Mouse (Mus musculus) lung, postnatal 4 days (tissue): Measurements from ENCODE around the gene Foxa3.

Source experiments
- DNase-seq, 2 experiments: peaks; one replicate each; pipeline ENCODE4 v3.0.0; 2021

The Foxa3 gene

GRCm38 (mm10) chr7:19024581-19025255 lies 1.4 kb upstream of the Foxa3 start:
- DNase-seq, result peak in 1 of 2 experiments; percentile 49

GRCm38 (mm10) chr7:19024096-19024506 lies 763 bp upstream of the Foxa3 start, which contains the start of gene Sympk:
Gene Sympk, plus strand, starts transcription at chr7:19024377.
- DNase-seq, result peak; percentile 97 to 98

- DNase-seq, result no peak
These were observed 964 bp downstream of the Foxa3 start for GRCm38 (mm10) chr7:19022189-19022958.

GRCm38 (mm10) chr7:19021048-19021447 lies 2.3 kb downstream of the Foxa3 start:
- no peak for DNase-seq

GRCm38 (mm10) chr7:19017909-19018308 lies 5.4 kb downstream of the Foxa3 start:
- peak in 1 of 2 experiments; percentile 3 for DNase-seq

- no peak for DNase-seq
These were observed 7.3 kb downstream of the Foxa3 start for GRCm38 (mm10) chr7:19016042-19016441.

GRCm38 (mm10) chr7:19014452-19014851 lies 8.9 kb downstream of the Foxa3 start:
- DNase-seq, result no peak

GRCm38 (mm10) chr7:19012882-19013281 lies 10.5 kb downstream of the Foxa3 start:
- no peak for DNase-seq

GRCm38 (mm10) chr7:19012025-19012621 lies 11.2 kb downstream of the Foxa3 start:
- DNase-seq, result peak; percentile 61 to 76

- DNase-seq, result no peak
These were observed 12.8 kb downstream of the Foxa3 start for GRCm38 (mm10) chr7:19010581-19010980.

- no peak for DNase-seq
These were observed 16.0 kb downstream of the Foxa3 start for GRCm38 (mm10) chr7:19007026-19007977.

- DNase-seq, result peak; percentile 87 to 91
These were observed 16.9 kb downstream of the Foxa3 start for GRCm38 (mm10) chr7:19006476-19006875.

- no peak for DNase-seq
These were observed 17.8 kb downstream of the Foxa3 start for GRCm38 (mm10) chr7:19005417-19006121.

GRCm38 (mm10) chr7:19004631-19005079 lies 18.7 kb downstream of the Foxa3 start:
- peak in 1 of 2 experiments; percentile 50 for DNase-seq

- peak; percentile 95 for DNase-seq
These were observed 19.3 kb downstream of the Foxa3 start, which contains the start of gene Irf2bp1 for GRCm38 (mm10) chr7:19003902-19004630. Gene Irf2bp1, plus strand, starts transcription at chr7:19004044.

GRCm38 (mm10) chr7:19002848-19003498 lies 20.4 kb downstream of the Foxa3 start:
- DNase-seq, result peak; percentile 73 to 82

GRCm38 (mm10) chr7:19002115-19002514 lies 21.2 kb downstream of the Foxa3 start:
- no peak for DNase-seq

- DNase-seq, result no peak
These were observed 21.6 kb downstream of the Foxa3 start for GRCm38 (mm10) chr7:19001807-19002085.

GRCm38 (mm10) chr7:19001066-19001806 lies 22.1 kb downstream of the Foxa3 start:
- peak; percentile 82 to 89 for DNase-seq

- DNase-seq, result no peak
These were observed 22.9 kb downstream of the Foxa3 start for GRCm38 (mm10) chr7:19000421-19000820.
